In genomic region chr8:57569886-57570285, GRCm38 (mm10) we compare ENCODE assay signal across 19 mouse cellular contexts. TPM values are rescaled to one million over a fixed set of nuclear protein-coding genes. Genes with fewer than 3 reads are reported as not detected.
DNase-seq lines count a peak whose midpoint lies in the region; ATAC-seq and TF ChIP-seq lines count a peak whose summit lies in the region.
"Had no signal": no experiment of that assay in that cellular context is flagged by ENCODE, and none has a peak within 500 bp of the region (broad histone marks: within the 10 kb centered on the region; RNA-seq: fewer than 3 reads in every experiment).

No protein-coding gene starts in this region.

- H3K9me3 ChIP-seq in heart, embryonic 13.5 days, result no peaks in the 10 kb centered on the region
- H3K9me3 ChIP-seq: heart, embryonic 15.5 days; limb, embryonic 12.5 days; lung, embryonic 15.5 days; midbrain, embryonic 10.5 days had no signal

- TF ChIP-seq EP300 in heart, adult 2 months (IDR thresholded peaks at IDR 0.05; ENCODE audit: insufficient read depth, low read depth, low read length), result no peak

- no peak for TF ChIP-seq CTCF in cerebellum, adult 2 months (IDR thresholded peaks at IDR 0.05; ENCODE audit: borderline replicate concordance, insufficient read depth, low read depth, low read length)
- TF ChIP-seq CTCF in heart, adult 2 months (IDR thresholded peaks at IDR 0.05), result no peak

- TF ChIP-seq POLR2A in cerebellum, adult 2 months (IDR thresholded peaks at IDR 0.05; ENCODE audit: borderline replicate concordance, insufficient read depth, low read length), result no peak
- no peak for TF ChIP-seq POLR2A in heart, adult 2 months (IDR thresholded peaks at IDR 0.05; ENCODE audit: insufficient read depth, low read depth, low read length)

- 10% methylated on average over 6 of the region's 6 CpGs for WGBS in cerebellum, adult 2 months
- 69% methylated on average over 6 of the region's 6 CpGs for WGBS in heart, embryonic 13.5 days
- WGBS in heart, adult 2 months, result 75% methylated on average over 6 of the region's 6 CpGs

- DNase-seq in cerebellum, adult 2 months, result peak; percentile 15 to 56
- no peak for DNase-seq in cerebellum, postnatal 14 days
- DNase-seq in heart, adult 2 months, result no peak
- peak; percentile 26 for DNase-seq in retina, postnatal 1 day
- DNase-seq in retina, embryonic 14.5 days (ENCODE audit: low spot score), result no peak
- DNase-seq in left cerebral cortex, postnatal 25 days (ENCODE audit: low spot score in 2 of 2), result no peak
- DNase-seq: gastrocnemius, postnatal 36 days; heart, postnatal 4 days; kidney, adult 18-20 months; thymus, postnatal 14 days had no signal

- 0 out of 2 replicates have a peak overlapping the region, but pooled peaks have one; percentile 2 for H3K4me2 ChIP-seq in heart, embryonic 13.5 days
- H3K4me2 ChIP-seq: heart, embryonic 15.5 days; hindbrain, embryonic 14.5 days; limb, embryonic 12.5 days; lung, embryonic 15.5 days had no signal

- H3K9ac ChIP-seq in heart, embryonic 13.5 days, result no peak overlapping the region
- H3K9ac ChIP-seq in heart, adult 2 months (ENCODE audit: low read depth, low read length), result no peak overlapping the region
- H3K9ac ChIP-seq: heart, embryonic 15.5 days; hindbrain, embryonic 14.5 days; limb, embryonic 12.5 days; liver, embryonic 14.5 days; lung, embryonic 15.5 days had no signal

- peak overlapping the region; percentile 99 for H3K27ac ChIP-seq in cerebellum, adult 2 months (ENCODE audit: insufficient read depth, low read length)
- no peak overlapping the region for H3K27ac ChIP-seq in heart, embryonic 13.5 days (replicated peaks)
- H3K27ac ChIP-seq in heart, adult 2 months, result no peak overlapping the region
- H3K27ac ChIP-seq: heart, embryonic 15.5 days; hindbrain, embryonic 14.5 days; limb, embryonic 12.5 days; liver, embryonic 14.5 days; lung, embryonic 15.5 days had no signal

- intact Hi-C loops in heart, adult 2 months (cut with DNase I), result no loop called here
- intact Hi-C loops in left cerebral cortex, postnatal 25 days (cut with DNase I), result no loop called here

- no peaks in the 10 kb centered on the region for H3K36me3 ChIP-seq in heart, embryonic 13.5 days
- H3K36me3 ChIP-seq in heart, adult 2 months (ENCODE audit: control insufficient read depth, insufficient read depth, low read length), result no peaks in the 10 kb centered on the region
- H3K36me3 ChIP-seq: heart, embryonic 15.5 days; limb, embryonic 12.5 days; lung, embryonic 15.5 days had no signal

- H3K4me3 ChIP-seq in cerebellum, adult 2 months (replicated peaks; ENCODE audit: insufficient read depth, low read depth, low read length), result no peak overlapping the region
- H3K4me3 ChIP-seq in heart, embryonic 13.5 days, result no peak overlapping the region
- no peak overlapping the region for H3K4me3 ChIP-seq in heart, adult 2 months
- H3K4me3 ChIP-seq: heart, embryonic 15.5 days; limb, embryonic 12.5 days; lung, embryonic 15.5 days; midbrain, embryonic 10.5 days had no signal

- H3K27me3 ChIP-seq in cerebellum, adult 2 months (ENCODE audit: control insufficient read depth, insufficient read depth, low read length), result no peaks in the 10 kb centered on the region
- H3K27me3 ChIP-seq in heart, embryonic 13.5 days (replicated peaks), result no peaks in the 10 kb centered on the region
- no peaks in the 10 kb centered on the region for H3K27me3 ChIP-seq in heart, adult 2 months (ENCODE audit: control insufficient read depth, insufficient read depth, low read length)
- H3K27me3 ChIP-seq: heart, embryonic 15.5 days; limb, embryonic 12.5 days; lung, embryonic 15.5 days had no signal

- peaks cover 42% of the 10 kb centered on the region for H3K4me1 ChIP-seq in cerebellum, adult 2 months (ENCODE audit: control insufficient read depth, insufficient read depth, low read length)
- peaks cover 23% of the 10 kb centered on the region for H3K4me1 ChIP-seq in heart, embryonic 13.5 days
- 0 out of 2 replicates have a peak, but pooled peaks cover 1% of the 10 kb centered on the region for H3K4me1 ChIP-seq in heart, adult 2 months (ENCODE audit: control insufficient read depth, insufficient read depth, low read length)

- H3K79me2 ChIP-seq in heart, adult 2 months (replicated peaks; ENCODE audit: control insufficient read depth, insufficient read depth, low read length), result no peaks in the 10 kb centered on the region

- ATAC-seq in heart, embryonic 13.5 days (ENCODE audit: extremely low read depth, insufficient number of reproducible peaks, low FRiP score, low TSS enrichment), result no peak
- ATAC-seq: CD4-positive, CD25-positive, alpha-beta regulatory T cell, adult 4 months; inflammation-experienced regulatory T-cells, adult 6 months had no signal

RNA-seq across cellular contexts. Expression of gene Hmgb2, which starts 58.2 kb away (rescaled TPM):
- 5.5 and 6.0 TPM in 2 replicates for polyA plus RNA-seq in cerebellum, adult 2 months (2012; rRNA removed)
- 221 and 261 TPM in 2 replicates for polyA plus RNA-seq in heart, embryonic 13.5 days (2015; fragmentation: Nextera tagmentation; extraction: Ambion mirVana)
- total RNA-seq in heart, adult 2 months (2021), result 1 to 10 TPM; 9.1 to 9.2 TPM
- 1.1 and 1.7 TPM in 2 replicates for polyA plus RNA-seq in heart, adult 2 months (2012; rRNA removed)
- 1 to 10 TPM; 2.4 to 5.5 TPM for total RNA-seq in left cerebral cortex, postnatal 25 days (2021)

Comparison
In these comparisons a context has a peak if more than half of its experiments do, and no peak if none do; other contexts are left out.
1. DNase-seq: peak in cerebellum, adult 2 months (2 of 2) and retina, postnatal 1 day (single experiment); none in cerebellum, postnatal 14 days (0 of 2), heart, adult 2 months (0 of 2), retina, embryonic 14.5 days (single experiment) and left cerebral cortex, postnatal 25 days (0 of 2).
2. RNA of gene Hmgb2, which starts 58.2 kb away (polyA plus RNA-seq): 221 to 261 TPM in heart, embryonic 13.5 days; 5.5 to 6.0 TPM in cerebellum, adult 2 months and 1.1 to 1.7 TPM in heart, adult 2 months; every median in the first group is over 10 times any median in the second.